Mouse (Mus musculus) stomach, embryonic 15.5 days (tissue): ENCODE results near the gene Gm10334. TPM values are rescaled to one million over a fixed set of nuclear protein-coding genes. Genes with fewer than 3 reads are reported as not detected.
"Not testable (repeated sequence)": the region's sequence is repeated elsewhere in the genome, so short reads cannot be mapped to it uniquely, and the experiment has no call there.

Experiments used
- ATAC-seq: fragments of 200-750 bp; cut with Nextera tagmentation; 2 replicates; pipeline ENCODE4 v1.8.0; 2017; ENCODE audit warnings: low read depth, moderate number of reproducible peaks, moderate TSS enrichment; ENCODE audit not compliant: insufficient read depth, low FRiP score
- H3K27ac ChIP-seq: fragments of 300-500 bp; sonication (generic); 2 replicates; pipeline ENCODE4 v1.5.1; 2015; ENCODE audit warnings: mild to moderate bottlenecking, inconsistent platforms
- H3K27me3 ChIP-seq: fragments of 300-500 bp; sonication (generic); replicated peaks from 2 replicates; pipeline ENCODE4 v1.6.1; 2015; ENCODE audit warnings: inconsistent platforms
- H3K36me3 ChIP-seq: fragments of 300-500 bp; sonication (generic); 2 replicates; pipeline ENCODE4 v1.6.1; 2015; ENCODE audit warnings: inconsistent platforms
- H3K4me1 ChIP-seq: fragments of 300-500 bp; sonication (generic); 2 replicates; pipeline ENCODE4 v1.6.1; 2015; ENCODE audit warnings: inconsistent platforms
- H3K4me2 ChIP-seq: fragments of 300-500 bp; sonication (generic); 2 replicates; pipeline ENCODE4 v1.6.1; 2015; ENCODE audit warnings: mild to moderate bottlenecking, inconsistent platforms
- H3K4me3 ChIP-seq: fragments of 300-500 bp; sonication (generic); replicated peaks from 2 replicates; pipeline ENCODE4 v1.5.1; 2015; ENCODE audit warnings: inconsistent platforms
- H3K9ac ChIP-seq: fragments of 300-500 bp; sonication (generic); 2 replicates; pipeline ENCODE4 v1.6.1; 2015; ENCODE audit warnings: inconsistent platforms
- H3K9me3 ChIP-seq: fragments of 300-500 bp; sonication (generic); 2 replicates; pipeline ENCODE4 v1.6.1; 2016; ENCODE audit warnings: inconsistent platforms
- WGBS: fragments of 180-500 bp; shearing (Covaris S2); methylation state at CpG from one replicate; pipeline ENCODE4 v1.1.7; 2015; 5-methylcytosine and 5-hydroxymethylcytosine counted together
- polyA plus RNA-seq: library from polyadenylated mRNA; unstranded; fragments of >200 nt; fragmentation: Nextera tagmentation; extraction: Ambion mirVana; gene quantifications from 2 replicates; pipeline ENCODE4 v1.2.1, GENCODE M21; 2015

The Gm10334 gene
- polyA plus RNA-seq: 89.9 and 105 TPM in 2 replicates

- not testable (repeated sequence) for H3K4me2 ChIP-seq, H3K27ac ChIP-seq, H3K4me3 ChIP-seq, ATAC-seq, H3K9me3 ChIP-seq, H3K27me3 ChIP-seq, H3K9ac ChIP-seq, H3K36me3 ChIP-seq, H3K4me1 ChIP-seq
These were observed at the start of gene Gm10334 for GRCm38 (mm10) chr6:41446045-41446444. Gm10334 (minus strand) TSS chr6:41446145.

- H3K4me3 ChIP-seq, H3K36me3 ChIP-seq, H3K9me3 ChIP-seq, H3K4me2 ChIP-seq, H3K27ac ChIP-seq, H3K9ac ChIP-seq, H3K27me3 ChIP-seq, H3K4me1 ChIP-seq, ATAC-seq: not testable (repeated sequence)
These were observed 12.7 kb upstream of the Gm10334 start, which contains the start of gene Prss1 for GRCm38 (mm10) chr6:41458632-41459031. Prss1 (plus strand) TSS chr6:41458932.

- not testable (repeated sequence) for H3K9me3 ChIP-seq, H3K4me2 ChIP-seq, H3K4me1 ChIP-seq, H3K9ac ChIP-seq, ATAC-seq, H3K36me3 ChIP-seq, H3K4me3 ChIP-seq, H3K27ac ChIP-seq, H3K27me3 ChIP-seq
- WGBS: 86% methylated on average over 2 of the region's 2 CpGs
These were observed 3.7 kb downstream of the Gm10334 start for GRCm38 (mm10) chr6:41442261-41442660.

Other genes with a start within 250 kb of the Gm10334 start
- 23.1 and 29.2 TPM in 2 replicates for gene Try4, start 143.9 kb downstream of the Gm10334 start, polyA plus RNA-seq
- gene Try5, start 129.3 kb downstream of the Gm10334 start, polyA plus RNA-seq: 220 and 287 TPM in 2 replicates
- gene Try10, start 92.0 kb downstream of the Gm10334 start, polyA plus RNA-seq: 272 and 357 TPM in 2 replicates
- 110 and 114 TPM in 2 replicates for gene Prss3, start 68.5 kb downstream of the Gm10334 start, polyA plus RNA-seq
- gene Gm5771, start 53.8 kb downstream of the Gm10334 start, polyA plus RNA-seq: 86.0 and 95.7 TPM in 2 replicates
- gene Prss1, start 12.8 kb upstream of the Gm10334 start, polyA plus RNA-seq: 367 and 403 TPM in 2 replicates
- gene Prss2, start 75.6 kb upstream of the Gm10334 start, polyA plus RNA-seq: 141 and 187 TPM in 2 replicates
- 9.2 and 12.0 TPM in 2 replicates for gene Ephb6, start 159.3 kb upstream of the Gm10334 start, polyA plus RNA-seq
- gene Trpv6, start 190.3 kb upstream of the Gm10334 start, polyA plus RNA-seq: 5.0 and 5.3 TPM in 2 replicates
- gene Trpv5, start 234.6 kb upstream of the Gm10334 start, polyA plus RNA-seq: 0.04 and 0.05 TPM in 2 replicates
- 0.24 and 0.68 TPM in 2 replicates for gene Llcfc1, start 238.3 kb upstream of the Gm10334 start, polyA plus RNA-seq